Mouse (Mus musculus) midbrain, embryonic 11.5 days (tissue): Measurements from ENCODE around the gene Vmn2r88. TPM values are rescaled to one million over a fixed set of nuclear protein-coding genes. Genes with fewer than 3 reads are reported as not detected.
"Not testable (repeated sequence)": the region's sequence is repeated elsewhere in the genome, so short reads cannot be mapped to it uniquely, and the experiment has no call there.

Experiments used
- ATAC-seq: fragments of 200-750 bp; cut with Nextera tagmentation; 2 replicates; pipeline ENCODE4 v1.8.0; 2017; ENCODE audit warnings: moderate TSS enrichment, moderate library complexity; ENCODE audit not compliant: low FRiP score
- DNase-seq: peaks from one replicate; pipeline ENCODE4 v3.0.0; 2015; ENCODE audit warnings: low spot score; ENCODE audit errors: missing footprints
- H3K27ac ChIP-seq: fragments of 300-500 bp; sonication (generic); 2 replicates; pipeline ENCODE4 v1.5.1; 2014; ENCODE audit warnings: low read depth, low read length
- H3K27me3 ChIP-seq: fragments of 300-500 bp; sonication (generic); 2 replicates; pipeline ENCODE4 v1.6.1; 2014; ENCODE audit warnings: mild to moderate bottlenecking, low read length, moderate library complexity, mixed read lengths; ENCODE audit not compliant: control insufficient read depth, insufficient read depth
- H3K36me3 ChIP-seq: fragments of 300-500 bp; sonication (generic); 2 replicates; pipeline ENCODE4 v1.6.1; 2014; ENCODE audit warnings: mild to moderate bottlenecking, low read length, moderate library complexity, mixed read lengths; ENCODE audit not compliant: control insufficient read depth, insufficient read depth
- H3K4me1 ChIP-seq: fragments of 300-500 bp; sonication (generic); 2 replicates; pipeline ENCODE4 v1.6.1; 2014; ENCODE audit warnings: low read length; ENCODE audit not compliant: control insufficient read depth, insufficient read depth
- H3K4me2 ChIP-seq: fragments of 300-500 bp; sonication (generic); 2 replicates; pipeline ENCODE4 v1.6.1; 2014; ENCODE audit warnings: mild to moderate bottlenecking, moderate library complexity
- H3K4me3 ChIP-seq: fragments of 300-500 bp; sonication (generic); 2 replicates; pipeline ENCODE4 v1.5.1; 2014; ENCODE audit warnings: low read depth, low read length
- H3K9ac ChIP-seq: fragments of 300-500 bp; sonication (generic); 2 replicates; pipeline ENCODE4 v1.6.1; 2014; ENCODE audit warnings: low read length
- H3K9me3 ChIP-seq: fragments of 300-500 bp; sonication (generic); 2 replicates; pipeline ENCODE4 v1.6.1; 2016; ENCODE audit warnings: low read length; ENCODE audit not compliant: control insufficient read depth
- WGBS: fragments of 180-500 bp; shearing (Covaris S2); extraction: QIAGEN DNeasy Blood & Tissue Kit; methylation state at CpG from one replicate; pipeline ENCODE4 v1.1.7; 2014; 5-methylcytosine and 5-hydroxymethylcytosine counted together
- polyA plus RNA-seq: library from polyadenylated mRNA; unstranded; fragments of >200 nt; fragmentation: Nextera tagmentation; extraction: Ambion mirVana; gene quantifications from 2 replicates; pipeline ENCODE4 v1.2.1, GENCODE M21; 2014

Gene Vmn2r88
- polyA plus RNA-seq, result not detected in 2 replicates

GRCm38 (mm10) chr14:51410520-51410919 is at the start of gene Vmn2r88:
Gene Vmn2r88 (plus strand): TSS chr14:51410820.
- H3K9ac ChIP-seq, result no peak within 1 kb of the TSS
- no peaks in the 10 kb centered on the region for H3K4me1 ChIP-seq
- ATAC-seq (no peak), DNase-seq (no peak)
- no peak within 1 kb of the TSS for H3K27ac ChIP-seq
- H3K9me3 ChIP-seq, result no peaks in the 10 kb centered on the region
- 92% methylated on average over 1 of the region's 1 CpGs for WGBS
- H3K36me3 ChIP-seq, result no peaks in the 10 kb centered on the region
- no peak within 1 kb of the TSS for H3K4me3 ChIP-seq
- no peaks in the 10 kb centered on the region for H3K27me3 ChIP-seq
- H3K4me2 ChIP-seq, result no peak within 1 kb of the TSS

DNA sequence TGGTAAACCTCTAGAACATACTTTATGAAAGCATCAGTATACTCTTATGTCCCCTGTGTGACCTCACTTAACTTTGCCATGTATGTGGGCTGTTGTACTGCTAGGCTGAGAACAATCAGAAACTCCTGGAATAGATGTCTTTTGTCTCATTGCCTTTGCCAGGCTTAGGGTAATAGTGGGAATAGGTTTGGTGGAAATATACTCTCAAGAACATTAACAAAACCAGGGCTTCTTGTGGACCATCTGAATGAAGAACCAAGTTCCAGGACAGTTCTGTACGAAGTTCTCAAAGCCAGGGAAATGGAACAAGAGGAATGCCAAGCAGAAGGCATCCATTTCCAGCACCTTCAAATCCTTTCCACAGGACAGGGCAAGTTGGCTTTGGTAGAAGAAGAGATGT is 49.2 kb upstream of the Vmn2r88 start, which contains the start of gene Gm7247:
Gene Gm7247, plus strand, starts transcription at position 301 of the 400 bp plus-strand sequence.
- DNase-seq, result no peak
- no peak within 1 kb of the TSS for H3K4me3 ChIP-seq
- no peak within 1 kb of the TSS for H3K27ac ChIP-seq
- no peaks in the 10 kb centered on the region for H3K9me3 ChIP-seq
- ATAC-seq, result no peak
- no peak within 1 kb of the TSS for H3K9ac ChIP-seq
- 81% methylated on average over 1 of the region's 1 CpGs for whole genome bisulfite sequencing
- no peaks in the 10 kb centered on the region for H3K4me1 ChIP-seq
- H3K4me2 ChIP-seq, result no peak within 1 kb of the TSS
- no peaks in the 10 kb centered on the region for H3K36me3 ChIP-seq
- no peaks in the 10 kb centered on the region; the same call in 1 of the 2 replicates for H3K27me3 ChIP-seq

- ATAC-seq (no peak; the same call in 1 of the 2 replicates), DNase-seq (no peak)
- Histone ChIP-seq H3K36me3 (no peaks in the 10 kb centered on the region), H3K9me3 (peaks cover 12% of the 10 kb centered on the region), H3K4me3 (no peak overlapping the region), H3K27ac (no peak overlapping the region), H3K4me1 (no peaks in the 10 kb centered on the region), H3K9ac (no peak overlapping the region), H3K27me3 (no peaks in the 10 kb centered on the region), H3K4me2 (no peak overlapping the region)
- WGBS, result 94% methylated on average over 20 of the region's 20 CpGs
These were observed 27.8 kb upstream of the Vmn2r88 start for GRCm38 (mm10) chr14:51382805-51383204.

- no peak for DNase-seq
- no peaks in the 10 kb centered on the region for H3K27me3 ChIP-seq
- H3K4me2 ChIP-seq, result no peak overlapping the region
- peak; percentile 47 for ATAC-seq
- WGBS, result 94% methylated on average over 10 of the region's 10 CpGs
- no peaks in the 10 kb centered on the region for H3K36me3 ChIP-seq
- H3K4me1 ChIP-seq, result no peaks in the 10 kb centered on the region
- peaks cover 13% of the 10 kb centered on the region for H3K9me3 ChIP-seq
- no peak overlapping the region for H3K27ac ChIP-seq
- no peak overlapping the region for H3K4me3 ChIP-seq
- no peak overlapping the region for H3K9ac ChIP-seq
These were observed 26.3 kb upstream of the Vmn2r88 start for GRCm38 (mm10) chr14:51384351-51384750.

- 89% methylated on average over 4 of the region's 4 CpGs for WGBS
- Histone ChIP-seq H3K27ac (no peak overlapping the region), H3K9ac (no peak overlapping the region), H3K4me2 (no peak overlapping the region), H3K27me3 (no peaks in the 10 kb centered on the region), H3K4me1 (no peaks in the 10 kb centered on the region), H3K4me3 (no peak overlapping the region), H3K9me3 (peaks cover 13% of the 10 kb centered on the region), H3K36me3 (no peaks in the 10 kb centered on the region)
- peak; percentile 77 for ATAC-seq
- DNase-seq, result peak; percentile 91
These were observed 24.9 kb upstream of the Vmn2r88 start for GRCm38 (mm10) chr14:51385741-51386140.

- no peak overlapping the region for H3K4me3 ChIP-seq
- H3K36me3 ChIP-seq, result no peaks in the 10 kb centered on the region
- no peaks in the 10 kb centered on the region for H3K27me3 ChIP-seq
- DNase-seq (no peak), ATAC-seq (no peak)
- WGBS, result 95% methylated on average over 8 of the region's 8 CpGs
- no peak overlapping the region for H3K9ac ChIP-seq
- H3K4me1 ChIP-seq, result no peaks in the 10 kb centered on the region
- no peak overlapping the region for H3K4me2 ChIP-seq
- H3K27ac ChIP-seq, result no peak overlapping the region
- H3K9me3 ChIP-seq, result peaks cover 13% of the 10 kb centered on the region
These were observed 22.9 kb upstream of the Vmn2r88 start for GRCm38 (mm10) chr14:51387768-51388167.

GRCm38 (mm10) chr14:51388222-51388621 is 22.4 kb upstream of the Vmn2r88 start:
- DNase-seq (peak; percentile 88), ATAC-seq (no peak; the same call in 1 of the 2 replicates)
- H3K36me3 ChIP-seq, result no peaks in the 10 kb centered on the region
- no peak overlapping the region for H3K4me2 ChIP-seq
- no peaks in the 10 kb centered on the region for H3K27me3 ChIP-seq
- no peak overlapping the region for H3K9ac ChIP-seq
- no peak overlapping the region for H3K4me3 ChIP-seq
- 96% methylated on average over 9 of the region's 9 CpGs for WGBS
- no peaks in the 10 kb centered on the region for H3K4me1 ChIP-seq
- H3K9me3 ChIP-seq, result peaks cover 13% of the 10 kb centered on the region
- H3K27ac ChIP-seq, result no peak overlapping the region

DNA sequence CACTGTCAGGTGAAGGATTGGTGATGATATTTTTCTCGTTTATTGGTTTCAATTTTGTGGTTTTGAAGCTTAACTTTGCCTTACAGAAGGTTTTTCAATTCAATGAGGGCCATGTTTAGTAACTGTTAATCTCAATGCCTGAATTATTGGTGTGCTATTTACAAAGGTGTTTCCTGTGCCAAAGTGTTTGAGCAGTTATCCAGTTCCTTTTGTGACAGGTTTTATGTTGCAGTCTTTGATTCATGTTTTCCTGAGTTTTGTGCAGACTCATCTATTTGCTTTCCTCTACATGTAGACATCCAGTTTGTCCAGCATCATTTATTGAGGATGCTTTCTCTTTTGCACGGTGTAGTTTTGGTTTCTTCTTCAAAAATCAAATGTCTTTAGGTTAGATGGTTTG is 13.3 kb downstream of the Vmn2r88 start:
- no peak overlapping the region for H3K4me3 ChIP-seq
- ATAC-seq, result no peak
- WGBS, result 61% methylated on average over 2 of the region's 2 CpGs

DNA sequence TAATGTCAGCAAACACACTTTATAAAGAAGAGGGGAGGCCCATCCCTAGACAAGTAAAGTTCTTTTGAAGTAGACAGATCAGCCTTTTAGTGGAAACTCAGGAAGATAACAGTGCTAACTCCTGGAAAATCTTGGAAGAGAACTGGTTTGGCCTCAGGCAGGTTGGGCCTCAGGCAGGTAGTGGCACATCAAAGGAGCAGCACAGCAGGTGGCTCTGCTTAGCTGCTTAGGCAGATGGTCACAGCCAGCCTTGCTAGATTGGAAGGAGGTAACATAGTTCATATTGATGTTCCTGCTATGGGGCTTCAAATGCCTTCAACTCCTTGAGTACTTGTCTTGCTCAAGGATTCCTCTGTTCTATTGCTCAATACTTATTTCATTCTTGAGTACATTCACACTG is 19.5 kb downstream of the Vmn2r88 start:
- DNase-seq, H3K36me3 ChIP-seq, H3K4me2 ChIP-seq, H3K4me3 ChIP-seq, ATAC-seq, H3K9ac ChIP-seq, H3K27ac ChIP-seq, H3K27me3 ChIP-seq, H3K9me3 ChIP-seq, H3K4me1 ChIP-seq: not testable (repeated sequence)

More for the DNA sequence above, 13.3 kb downstream of the Vmn2r88 start:
- Histone ChIP-seq H3K4me1 (no peaks in the 10 kb centered on the region), H3K9ac (no peak overlapping the region), H3K27ac (no peak overlapping the region), H3K27me3 (no peaks in the 10 kb centered on the region), H3K36me3 (no peaks in the 10 kb centered on the region), H3K4me2 (no peak overlapping the region), H3K9me3 (no peaks in the 10 kb centered on the region)
- DNase-seq, result no peak
